Mouse (Mus musculus) left cerebral cortex, postnatal 36 days (tissue): Measurements from ENCODE around the gene Sp1. TPM values are rescaled to one million over a fixed set of nuclear protein-coding genes. Genes with fewer than 3 reads are reported as not detected.

Experiments
- DNase-seq, 2 experiments: peaks; one replicate each; pipeline ENCODE4 v3.0.0; 2021 to 2022; ENCODE audit warnings: low spot score in 2 of 2, mixed read lengths in 1 of 2
- intact Hi-C: fragments of 180-260 bp; cut with DNase I; formaldehyde crosslinking; loops from one replicate; pipeline ENCODE4 v1.15.1; 2025
- total RNA-seq, 2 experiments: library from RNA; stranded (reverse); gene quantifications; 2 replicates each; pipeline ENCODE4 v1.2.3; 2021

The Sp1 gene
- total RNA-seq, 2 experiments from 2014 or later, result 22.0 to 30.3 TPM

DNA sequence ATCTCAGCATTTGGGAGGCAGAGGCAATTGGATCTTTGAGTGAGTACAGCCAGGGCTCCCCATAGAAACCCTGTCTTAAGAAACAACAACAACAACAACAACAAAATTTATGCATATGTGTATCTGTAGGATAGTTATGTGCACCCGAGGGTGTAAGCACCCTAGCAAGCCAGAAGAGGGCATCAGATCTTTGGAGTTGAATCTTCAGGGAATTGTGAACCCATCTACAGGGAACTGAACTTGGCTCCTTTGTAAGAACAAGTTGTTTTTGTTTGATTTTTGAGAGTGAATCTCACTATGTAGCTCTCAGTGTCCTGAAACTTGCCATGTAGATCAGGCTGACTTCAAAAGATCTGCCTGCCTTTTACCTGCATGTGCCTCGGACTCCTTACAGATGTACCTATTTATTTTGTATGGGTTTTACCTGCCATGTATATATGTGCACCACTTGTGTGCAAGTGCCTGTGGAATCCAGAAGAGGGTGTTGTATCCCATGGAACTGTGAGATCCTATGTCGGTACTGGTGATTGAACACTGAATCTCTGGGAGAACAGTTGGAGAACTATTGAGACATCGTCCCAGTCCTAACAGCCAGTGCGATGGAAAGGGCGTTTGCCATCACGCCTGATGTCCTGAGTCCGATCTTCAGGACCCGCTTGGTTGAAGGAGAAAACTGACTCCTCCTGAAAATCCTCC lies 62.9 kb downstream of the Sp1 start:
- no peak for DNase-seq
- intact Hi-C loops, result no loop called here

DNA sequence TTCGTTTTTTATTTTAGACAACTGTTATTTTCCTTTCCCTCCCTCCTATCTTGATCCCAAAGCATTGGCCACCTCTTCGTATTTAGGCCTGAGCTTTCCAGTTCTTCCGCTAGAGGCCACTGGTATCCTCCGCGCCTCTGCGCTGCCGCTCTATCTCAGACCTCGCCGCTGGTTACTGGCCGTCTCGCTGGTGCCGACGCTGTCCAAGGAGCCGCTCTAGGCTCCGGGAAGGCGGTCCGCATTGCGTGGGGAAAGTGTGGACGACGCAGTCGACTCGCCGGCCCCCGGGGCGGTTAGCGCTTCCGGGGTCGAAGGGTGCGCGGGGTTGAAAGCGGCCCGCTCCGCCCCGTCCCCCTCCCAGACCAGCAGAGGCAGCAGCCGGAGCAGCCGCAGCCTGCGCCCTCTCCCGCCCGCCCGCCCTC lies 64.3 kb downstream of the Sp1 start, which contains the start of gene Pcbp2:
Gene Pcbp2, plus strand, starts transcription at position 357 of the 422 bp plus-strand sequence.
- DNase-seq, result peak; percentile 96 to 97
- intact Hi-C loops, result loop anchor here (1.0 kb wide), 1 partner anchor 48 kb away; the partner anchor contains the start of gene Tarbp2

DNA sequence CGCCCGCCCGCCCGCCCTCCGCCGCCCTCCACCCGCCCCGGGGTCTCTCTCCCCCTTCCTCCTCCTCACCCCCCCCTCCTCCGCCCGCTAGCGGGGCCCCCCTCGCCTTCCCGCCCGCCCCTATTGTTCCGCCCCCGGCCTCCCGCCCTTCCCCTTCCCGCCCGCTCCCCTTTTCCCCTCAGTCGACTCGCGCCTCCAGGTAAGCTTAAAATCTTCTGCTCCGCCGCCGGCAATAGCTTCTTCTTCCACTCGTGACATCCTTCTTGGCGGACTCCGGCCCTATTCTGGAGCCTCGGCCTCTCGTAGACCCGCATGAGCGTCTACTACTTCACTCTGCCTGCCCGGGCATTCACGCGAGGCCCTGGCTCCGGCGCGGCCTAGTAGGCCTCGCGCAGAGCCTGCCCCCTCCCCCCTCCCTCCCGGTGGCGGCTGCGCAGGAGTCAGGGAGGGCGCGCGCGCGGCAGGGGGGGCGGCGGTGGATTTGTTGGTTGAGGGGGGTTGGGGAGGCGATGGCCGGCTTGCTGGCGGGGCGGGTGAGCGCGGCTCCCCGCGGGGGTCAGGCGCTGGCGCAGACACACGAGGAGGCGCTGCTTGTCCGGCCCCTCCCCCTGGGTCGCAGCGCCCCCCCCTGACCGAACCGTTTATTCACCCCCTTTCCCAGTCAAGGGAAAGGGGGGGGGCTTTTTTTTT lies 64.8 kb downstream of the Sp1 start:
- intact Hi-C loops, result loop anchor here (1.0 kb wide), 1 partner anchor 48 kb away; the partner anchor contains the start of gene Tarbp2

DNA sequence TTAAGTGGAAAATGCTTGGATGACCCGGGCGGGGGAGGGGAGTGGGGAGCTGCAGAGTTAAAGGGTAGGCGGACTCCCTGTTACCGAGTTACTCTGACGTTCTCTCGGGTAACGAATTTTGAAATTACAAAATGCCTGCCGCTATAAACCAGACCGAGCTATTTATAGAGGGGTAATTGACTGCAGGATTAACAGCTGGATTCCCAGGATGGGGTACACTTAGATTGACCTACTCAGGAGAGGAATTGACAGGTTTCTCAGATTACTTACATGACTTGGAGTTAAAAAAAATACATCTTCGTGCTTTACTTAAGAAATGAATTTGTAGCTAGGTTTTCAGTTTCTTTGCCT lies 65.3 kb downstream of the Sp1 start:
- intact Hi-C loops, result no loop called here

More for the DNA sequence above, 64.8 kb downstream of the Sp1 start:
- peak; percentile 80 to 82 for DNase-seq

DNA sequence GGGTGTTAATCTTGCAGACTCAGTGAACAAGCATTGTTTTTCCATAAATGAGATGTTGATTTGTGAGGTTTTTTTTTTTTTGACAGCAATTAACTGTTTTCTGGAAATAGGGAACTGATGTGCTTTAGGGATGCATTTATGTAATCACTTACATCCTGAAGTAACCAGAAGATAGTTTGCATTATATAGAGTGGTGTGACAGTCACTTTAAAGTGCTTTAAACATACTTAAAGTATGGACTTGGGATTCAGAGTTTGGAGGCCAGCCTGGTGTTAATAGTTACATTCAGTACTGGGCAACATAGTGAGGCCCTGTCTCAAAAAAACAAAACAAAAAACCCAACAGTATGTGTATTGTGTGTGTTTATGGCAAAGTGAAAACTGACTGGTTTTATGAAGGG lies 65.8 kb downstream of the Sp1 start:
- no peak for DNase-seq

More for the DNA sequence above, 65.3 kb downstream of the Sp1 start:
- DNase-seq, result no peak

DNA sequence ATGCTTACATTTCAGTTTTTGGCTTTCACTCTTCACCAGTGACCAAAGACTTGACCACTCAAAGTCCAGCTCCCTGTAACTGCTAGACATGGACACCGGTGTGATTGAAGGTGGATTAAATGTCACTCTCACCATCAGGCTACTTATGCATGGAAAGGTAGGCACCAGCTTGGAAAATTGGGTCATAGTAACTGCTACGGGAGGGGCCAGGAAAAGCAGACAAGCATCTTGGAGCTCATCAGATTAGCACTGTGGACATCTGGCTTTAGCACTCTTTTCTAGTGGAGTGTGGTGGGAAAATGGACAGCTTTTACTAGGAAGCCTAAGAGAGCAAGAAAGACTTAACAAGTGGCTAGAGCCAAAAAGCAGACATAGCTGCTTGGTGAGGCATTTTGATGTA lies 67.3 kb downstream of the Sp1 start:
- no peak for DNase-seq
- intact Hi-C loops, result no loop called here

More for the DNA sequence above, 65.8 kb downstream of the Sp1 start:
- intact Hi-C loops, result no loop called here

DNA sequence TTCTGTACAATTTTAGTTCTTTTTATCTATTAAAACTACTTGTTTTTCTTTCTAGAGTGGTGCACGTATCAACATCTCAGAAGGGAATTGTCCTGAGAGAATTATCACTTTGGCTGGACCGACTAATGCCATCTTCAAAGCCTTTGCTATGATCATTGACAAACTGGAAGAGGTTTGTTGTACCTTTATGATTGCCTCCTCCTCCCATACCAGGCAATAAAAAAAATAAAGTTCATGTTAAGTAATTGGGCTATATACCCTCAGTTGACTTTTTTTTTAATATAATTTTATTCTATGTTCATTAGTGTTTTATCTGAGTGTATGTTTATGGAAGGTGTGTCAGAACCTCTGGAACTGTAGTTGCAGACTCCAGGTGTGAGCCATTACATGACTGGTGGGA lies 68.6 kb downstream of the Sp1 start:
- no peak for DNase-seq
- intact Hi-C loops, result no loop called here

DNA sequence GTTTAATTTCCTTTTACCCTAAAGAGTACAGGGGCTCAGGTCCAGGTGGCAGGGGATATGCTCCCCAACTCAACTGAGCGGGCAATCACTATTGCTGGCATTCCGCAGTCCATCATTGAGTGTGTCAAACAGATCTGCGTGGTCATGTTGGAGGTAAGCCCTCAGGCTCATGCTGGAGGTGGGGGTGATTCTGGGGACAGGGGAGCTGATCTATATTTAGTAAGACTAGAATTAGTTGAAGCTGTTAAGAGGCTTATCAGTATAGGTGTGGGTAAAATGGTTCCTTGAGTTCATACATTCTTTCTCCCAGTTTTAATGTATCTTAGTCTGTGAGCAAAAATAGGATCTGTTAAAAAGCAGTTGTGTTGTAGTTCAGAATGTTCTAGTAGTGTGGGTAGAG lies 77.2 kb downstream of the Sp1 start:
- DNase-seq, result no peak
- intact Hi-C loops, result no loop called here

DNA sequence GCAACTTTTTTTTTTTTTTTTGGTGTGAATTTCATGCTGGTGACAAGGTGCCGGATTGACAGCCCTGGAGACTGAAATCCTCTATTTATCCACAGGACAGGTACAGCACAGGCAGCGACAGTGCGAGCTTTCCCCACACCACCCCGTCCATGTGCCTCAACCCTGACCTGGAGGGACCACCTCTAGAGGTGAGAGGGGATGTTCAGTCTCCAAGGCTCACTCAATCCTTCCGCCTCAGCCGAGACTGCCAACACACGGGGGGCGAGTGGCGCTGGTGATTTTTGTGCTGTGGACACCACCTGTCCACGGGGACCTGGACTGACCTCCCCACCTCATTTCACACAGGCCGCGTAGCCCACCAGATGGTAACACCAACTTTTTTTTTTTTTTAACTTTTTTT lies 79.9 kb downstream of the Sp1 start:
- intact Hi-C loops, result no loop called here
- DNase-seq, result no peak

Other genes with a start within 250 kb of the Sp1 start
- gene Zfp740, start 202.9 kb upstream of the Sp1 start, total RNA-seq, result 10 to 100 TPM; 61.0 to 64.0 TPM
- 10 to 100 TPM; 23.9 to 29.4 TPM for gene Csad, start 201.4 kb upstream of the Sp1 start, total RNA-seq
- 1 to 10 TPM; 1.1 to 1.5 TPM for gene Itgb7, start 174.2 kb upstream of the Sp1 start, total RNA-seq
- gene Rarg, start 148.6 kb upstream of the Sp1 start, total RNA-seq, result 10 to 100 TPM; 13.1 to 13.9 TPM
- gene Gm9918, start 135.6 kb upstream of the Sp1 start, total RNA-seq, result not detected
- 10 to 100 TPM; 40.9 to 43.9 TPM for gene Mfsd5, start 126.7 kb upstream of the Sp1 start, total RNA-seq
- 1 to 10 TPM; 1.1 TPM for gene Espl1, start 109.9 kb upstream of the Sp1 start, total RNA-seq
- gene Pfdn5, start 80.0 kb upstream of the Sp1 start, total RNA-seq, result 100 to 1,000 TPM; 374 to 425 TPM
- gene Myg1, start 74.4 kb upstream of the Sp1 start, total RNA-seq, result 10 to 100 TPM; 45.8 to 69.3 TPM
- 10 to 100 TPM; 17.2 to 17.7 TPM for gene Aaas, start 55.4 kb upstream of the Sp1 start, total RNA-seq
- under 1 TPM; 0.79 to 1.00 TPM for gene Sp7, start 39.0 kb upstream of the Sp1 start, total RNA-seq
- 1 to 10 TPM in 1 of 2 experiments, under 1 TPM in 1; 0.99 to 2.3 TPM for gene Amhr2, start 39.2 kb downstream of the Sp1 start, total RNA-seq
- gene Prr13, start 52.9 kb downstream of the Sp1 start, total RNA-seq, result 10 to 100 TPM; 41.4 to 43.2 TPM
- 100 to 1,000 TPM; 467 to 505 TPM for gene Pcbp2, start 64.4 kb downstream of the Sp1 start, total RNA-seq
- gene Gm10337, start 97.6 kb downstream of the Sp1 start, total RNA-seq, result not detected
- gene Map3k12, start 110.9 kb downstream of the Sp1 start, total RNA-seq, result 10 to 100 TPM; 96.4 to 98.8 TPM
- gene Tarbp2, start 112.0 kb downstream of the Sp1 start, total RNA-seq, result 10 to 100 TPM; 30.7 to 36.3 TPM
- 1 to 10 TPM; 1.8 to 5.1 TPM for gene Npff, start 118.8 kb downstream of the Sp1 start, total RNA-seq
- gene Gm28047, start 218.9 kb downstream of the Sp1 start, total RNA-seq, result not detected
- 10 to 100 TPM; 27.1 to 43.0 TPM for gene Atf7, start 219.3 kb downstream of the Sp1 start, total RNA-seq